Mouse (Mus musculus): ENCODE measurements at regions not wholly inside any gene's neighbourhood (a gene's known extent, or its start where the extent isn't known, plus 50 kb on each side); places are given as distances from the start of the nearest gene placed in this dataset.

GRCm38 (mm10) chr8:103270815-103271553 is 485.5 kb upstream of the Cdh11 start:
- no peak for DNase-seq

DNA sequence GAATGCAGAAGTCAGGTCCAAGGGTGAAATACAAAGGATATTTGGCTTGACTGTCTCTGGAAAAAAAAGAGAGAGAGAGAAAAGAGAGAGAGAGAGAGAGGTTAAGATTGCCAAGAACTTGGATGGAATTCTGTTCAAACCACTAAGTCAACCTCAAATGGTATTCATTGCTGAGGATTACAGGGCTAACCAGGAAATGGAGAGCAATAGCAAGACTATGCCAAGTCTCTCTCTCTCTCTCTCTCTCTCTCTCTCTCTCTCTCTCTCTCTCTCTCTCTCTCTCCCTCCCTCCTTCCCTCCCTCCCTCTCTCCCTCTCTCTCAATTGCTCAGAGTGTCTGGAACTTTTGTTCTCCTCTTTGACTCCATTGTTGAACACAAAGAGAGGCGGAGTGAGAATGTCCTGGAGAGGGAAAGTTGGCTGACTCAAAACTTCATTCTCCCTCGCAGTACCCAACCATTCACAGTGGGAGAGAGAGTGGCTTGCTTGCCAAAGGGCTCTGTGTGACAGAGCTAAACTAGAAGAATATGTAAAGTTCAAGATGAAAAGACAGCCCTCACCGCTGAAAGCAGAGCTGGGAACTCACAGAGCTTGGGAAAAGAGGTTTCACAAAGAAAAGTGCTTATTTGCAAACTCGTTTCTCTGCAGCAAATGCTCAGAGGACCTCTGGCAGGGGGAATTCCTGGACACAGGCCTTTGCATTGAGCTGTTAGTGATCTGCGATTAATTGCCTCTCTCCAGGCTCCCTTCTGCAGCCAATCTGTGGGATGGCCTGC is 487.1 kb upstream of the Cdh11 start:
- DNase-seq: no peak

GRCm38 (mm10) chr8:103273476-103273875 is 488.0 kb upstream of the Cdh11 start:
- no peak for DNase-seq

- DNase-seq: no peak
Observed at GRCm38 (mm10) chr8:103281801-103282200, 496.4 kb upstream of the Cdh11 start.

DNA sequence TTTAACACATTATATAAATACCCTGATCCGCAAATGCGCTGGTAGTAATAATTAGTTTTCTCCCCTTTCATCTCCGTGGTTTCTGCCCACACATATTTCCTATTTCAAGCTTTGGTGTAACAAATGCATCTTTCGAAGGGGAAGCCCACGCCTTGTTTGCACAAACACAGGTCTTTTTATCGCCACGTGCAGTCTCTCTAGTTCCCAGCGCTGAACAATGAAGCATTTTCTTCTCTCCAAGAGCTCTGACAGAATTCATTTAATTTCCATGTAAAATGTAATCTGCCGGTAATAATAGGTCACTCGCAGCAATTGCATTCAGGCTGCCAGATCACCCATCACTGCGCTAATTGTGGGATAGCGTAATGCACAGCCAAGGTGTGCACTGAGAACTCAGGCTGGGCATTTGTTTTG is 503.1 kb upstream of the Cdh11 start:
- no peak for DNase-seq

- DNase-seq: no peak
Observed at GRCm38 (mm10) chr8:103292896-103293295, 507.5 kb upstream of the Cdh11 start.

- DNase-seq: no peak
Observed at GRCm38 (mm10) chr8:103306476-103307183, 521.2 kb upstream of the Cdh11 start.

DNA sequence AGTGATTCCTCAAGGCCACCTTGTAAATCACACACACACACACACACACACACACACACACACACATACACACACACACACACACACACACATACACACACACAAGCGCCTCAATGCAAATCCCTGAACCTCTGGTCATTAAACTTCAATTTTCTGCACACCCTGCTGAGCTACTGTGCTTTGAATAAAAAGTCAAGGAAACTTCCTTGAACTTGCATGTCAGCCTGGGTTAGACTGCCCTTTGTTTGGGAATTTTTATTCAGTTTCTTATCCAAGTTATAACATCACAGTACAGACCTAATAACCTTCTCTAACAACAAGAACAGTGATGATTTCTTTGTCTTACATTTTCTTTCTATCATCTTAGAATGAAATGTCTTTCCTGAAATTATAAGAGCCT is 528.1 kb upstream of the Cdh11 start:
- no peak for DNase-seq

DNA sequence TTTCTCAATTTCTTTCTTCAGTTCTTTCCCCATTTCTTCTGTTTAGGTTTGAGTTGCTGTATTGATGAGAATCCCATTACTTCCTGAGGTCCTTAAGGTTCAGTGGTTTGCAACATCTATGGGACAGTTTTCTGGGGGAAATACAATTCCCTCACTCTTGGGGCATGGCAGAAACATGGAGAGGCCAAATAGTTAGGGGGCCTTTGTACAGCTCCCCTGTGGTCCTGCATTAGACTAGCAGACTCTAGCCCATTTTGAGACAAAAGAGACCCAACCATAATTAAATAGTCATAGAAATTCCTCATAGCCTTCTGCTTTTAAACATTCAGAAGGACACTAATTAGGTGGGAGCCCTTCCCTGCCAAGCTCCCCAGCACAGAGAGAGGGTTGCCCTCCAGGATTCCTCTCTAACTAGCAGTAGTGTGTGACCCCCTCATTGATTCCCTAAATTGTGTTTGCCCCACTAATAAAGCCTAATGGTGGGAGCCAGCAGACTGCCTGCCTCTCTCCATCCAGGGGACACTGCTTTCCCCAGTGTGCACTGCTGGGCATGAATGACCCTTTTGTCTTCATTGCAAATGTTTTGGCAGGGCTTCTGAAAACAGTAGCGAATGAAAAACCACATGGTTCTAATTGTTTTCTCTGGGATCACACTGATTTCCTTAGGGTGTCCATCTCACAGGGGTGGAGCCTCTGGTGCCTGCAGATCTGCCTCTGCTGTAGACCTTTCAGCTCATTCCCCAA is 529.0 kb upstream of the Cdh11 start:
- DNase-seq: no peak

- DNase-seq: no peak
Observed at GRCm38 (mm10) chr8:103315742-103316141, 530.3 kb upstream of the Cdh11 start.

DNA sequence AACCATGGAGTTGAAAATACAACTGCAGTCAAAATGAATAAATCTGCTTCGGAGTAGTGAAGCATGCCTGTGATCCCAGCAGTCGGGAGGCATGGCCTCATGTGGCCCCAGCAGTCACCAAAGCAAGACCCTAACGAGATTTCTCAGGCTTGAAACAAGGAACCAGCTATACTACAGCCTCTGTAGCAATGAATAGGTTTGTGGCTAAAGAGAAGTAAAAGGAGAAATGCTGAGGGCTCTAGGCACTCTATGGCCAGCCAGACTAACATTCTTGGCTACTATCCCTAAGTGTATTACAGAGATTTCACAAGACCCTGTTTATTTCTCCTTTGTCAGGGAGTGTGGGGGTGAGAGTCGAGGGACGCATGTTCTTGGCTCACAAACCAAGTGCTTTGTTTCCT is 531.2 kb upstream of the Cdh11 start:
- peak; percentile 23 for DNase-seq

DNA sequence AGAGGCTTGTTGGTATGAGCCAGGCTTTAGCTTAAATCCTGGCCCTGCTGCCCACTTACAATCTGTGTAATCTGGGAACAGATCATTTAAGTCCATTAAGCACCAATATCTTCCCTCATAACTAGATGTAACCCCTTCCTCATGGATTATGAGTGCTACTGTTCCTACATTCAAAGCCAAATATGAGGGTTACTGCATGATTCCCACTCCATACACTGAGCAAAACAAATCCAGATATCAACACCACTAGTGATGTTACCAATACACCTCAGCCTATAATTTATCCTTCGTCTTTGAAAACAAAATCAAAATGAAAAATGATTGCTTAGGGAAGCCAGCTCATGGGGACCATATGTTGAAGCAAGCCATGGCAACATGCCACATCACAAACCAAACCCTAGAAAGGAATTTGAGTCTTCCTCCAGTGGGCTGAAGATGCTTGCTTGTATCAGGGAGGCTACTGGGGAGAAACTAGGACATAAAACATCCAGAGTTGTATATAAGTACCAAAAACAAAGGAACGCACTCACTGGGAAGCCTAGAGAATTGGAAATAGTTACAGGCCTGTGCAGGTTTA is 531.8 kb upstream of the Cdh11 start:
- DNase-seq: no peak

DNA sequence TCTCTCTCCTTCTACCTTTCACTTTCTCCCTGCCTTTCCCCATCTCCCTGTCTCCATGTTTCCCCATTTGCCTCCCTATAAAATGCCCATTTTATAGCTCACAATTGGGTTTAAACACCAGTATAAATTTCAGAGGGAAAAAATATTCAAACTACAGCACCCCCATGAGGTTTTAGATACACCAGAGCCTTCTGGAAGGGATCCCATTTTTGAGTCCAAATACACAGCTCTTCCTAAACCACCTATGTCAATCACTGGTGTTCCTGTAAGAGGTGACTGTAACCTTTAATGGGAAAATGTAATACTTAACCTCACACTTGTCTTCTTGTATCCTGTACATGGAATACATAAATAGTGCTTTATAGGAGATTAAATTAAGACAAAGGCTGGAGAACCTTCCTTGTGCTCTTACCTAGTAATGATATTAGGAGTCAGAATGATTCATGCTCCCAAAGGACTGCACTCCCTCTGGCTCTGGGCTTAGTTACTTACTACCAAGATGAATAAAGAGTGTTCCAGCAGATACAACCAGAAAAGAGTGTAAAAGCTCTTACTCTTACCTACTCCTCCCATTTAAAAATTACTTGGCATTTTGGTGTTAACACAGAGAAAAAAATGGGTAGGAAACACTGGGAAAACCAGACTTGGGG is 538.7 kb upstream of the Cdh11 start:
- DNase-seq: no peak

DNA sequence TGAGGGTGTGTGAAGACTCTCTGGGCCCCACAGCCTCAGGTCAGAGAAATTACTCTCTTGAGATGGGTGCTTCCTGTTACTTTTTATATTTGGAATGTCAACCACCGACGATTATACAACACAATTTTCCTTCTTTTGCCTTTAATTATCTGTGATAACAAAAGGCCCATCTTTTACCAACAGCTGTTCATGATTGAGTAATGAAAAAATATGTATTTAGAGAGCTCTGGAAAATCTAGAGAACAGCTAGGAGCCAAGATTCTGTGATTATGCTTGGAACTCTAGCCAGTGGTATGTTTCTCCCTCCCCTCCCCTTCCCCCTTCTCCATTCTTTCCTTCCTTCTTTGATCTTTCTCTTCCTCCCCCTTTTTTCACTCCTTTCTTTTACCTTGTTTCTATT is 546.0 kb upstream of the Cdh11 start:
- DNase-seq: no peak

GRCm38 (mm10) chr8:103337314-103337713 is 551.9 kb upstream of the Cdh11 start:
- DNase-seq: no peak

DNA sequence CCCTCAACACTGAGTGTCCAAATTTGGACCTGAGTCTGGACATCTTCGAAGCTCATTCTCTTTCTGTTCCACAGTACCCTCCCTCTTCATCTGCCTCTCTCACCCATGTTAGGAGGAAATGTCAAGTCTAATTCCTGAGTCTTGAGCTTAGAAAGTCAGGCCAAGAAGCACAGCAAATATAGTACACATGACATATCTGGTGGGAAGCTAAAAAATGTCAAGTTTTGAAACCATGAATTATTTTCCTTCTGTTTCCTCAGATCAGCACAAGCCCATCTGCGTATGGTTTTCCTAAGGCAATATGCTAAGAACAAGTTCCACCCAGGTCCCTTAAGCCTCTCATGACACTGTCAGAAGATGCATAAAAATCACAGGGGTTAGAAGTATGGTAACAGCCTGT is 553.6 kb upstream of the Cdh11 start:
- no peak for DNase-seq

- no peak for DNase-seq
Observed at GRCm38 (mm10) chr8:103339951-103340350, 554.5 kb upstream of the Cdh11 start.

DNA sequence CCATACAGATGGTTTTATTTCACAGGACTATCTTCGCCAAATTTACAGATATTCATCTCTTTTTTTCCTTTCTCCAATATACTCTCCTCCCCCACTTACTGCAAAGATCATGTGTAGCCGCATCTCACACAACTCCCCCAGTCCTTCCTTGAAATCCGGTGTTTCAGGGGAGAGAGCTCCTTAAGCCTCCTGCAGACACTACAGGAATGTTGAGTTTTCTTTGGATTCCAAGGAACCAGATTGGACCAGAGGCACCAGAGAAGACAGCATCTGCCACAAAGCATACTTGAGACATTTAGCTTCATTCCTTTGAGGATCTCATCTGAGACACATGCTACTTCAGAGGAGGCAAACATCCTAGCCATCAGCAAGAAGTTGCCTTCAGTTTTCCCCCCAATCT is 558.4 kb upstream of the Cdh11 start:
- no peak for DNase-seq

DNA sequence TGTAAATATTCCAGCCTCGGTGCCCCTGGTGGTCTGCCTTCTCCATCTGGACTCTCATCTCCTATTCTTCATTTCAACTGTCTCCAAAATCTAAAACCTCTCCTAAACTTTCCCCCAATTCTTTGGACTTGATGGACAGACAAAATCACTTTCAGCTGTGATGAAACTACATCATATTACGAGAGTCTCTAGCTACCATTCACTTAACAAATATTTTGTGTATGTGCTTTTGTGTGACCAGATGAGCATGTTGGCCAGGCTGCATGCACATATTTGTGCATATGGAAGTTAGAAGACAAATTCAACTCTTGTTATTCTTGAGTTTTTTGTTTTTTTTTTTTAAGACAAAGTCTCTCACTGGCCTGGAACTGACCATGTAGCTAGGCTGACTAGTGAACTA is 559.4 kb upstream of the Cdh11 start:
- no peak for DNase-seq

GRCm38 (mm10) chr8:103347158-103347871 is 561.9 kb upstream of the Cdh11 start:
- DNase-seq: peak; percentile 10

GRCm38 (mm10) chr8:103361713-103362112 is 576.3 kb upstream of the Cdh11 start:
- no peak for DNase-seq
